Mouse (Mus musculus) Muller cell, postnatal 12 days (primary cell): ENCODE results near the gene Sumo1.
A peak's percentile ranks its signal among the peaks of the same experiment; 100 is the strongest.
"Not testable (repeated sequence)": the region's sequence is repeated elsewhere in the genome, so short reads cannot be mapped to it uniquely, and the experiment has no call there.

Experiments used
- DNase-seq: peaks from one replicate; pipeline ENCODE4 v3.0.0-alpha.2; 2015; ENCODE audit errors: inconsistent ontology term

Gene Sumo1

GRCm38 (mm10) chr1:59670641-59671168 is at the start of gene Sumo1:
Gene Sumo1, minus strand, starts transcription at chr1:59670834.
- peak; percentile 82 for DNase-seq

DNA sequence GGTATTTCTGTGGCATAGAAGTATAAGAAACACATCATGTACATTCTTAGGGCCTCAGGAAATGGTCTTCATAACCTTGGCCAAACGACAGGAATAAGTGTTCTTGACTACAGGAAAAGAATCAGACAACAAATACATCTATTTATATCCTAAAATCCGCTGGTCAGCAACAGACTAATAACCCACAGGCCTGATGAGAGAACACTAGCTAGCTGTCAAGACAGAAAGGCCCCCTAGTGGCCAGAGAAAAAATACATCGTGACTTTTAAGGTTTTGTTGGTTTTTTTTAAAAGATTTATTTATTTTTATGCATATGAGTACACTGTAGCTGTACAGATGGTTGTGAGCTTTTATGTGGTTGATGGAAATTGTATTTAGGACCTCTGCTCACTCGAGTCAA is 49.3 kb upstream of the Sumo1 start:
- DNase-seq: peak; percentile 19

- DNase-seq: no peak
Measured at GRCm38 (mm10) chr1:59701766-59702165, 31.1 kb upstream of the Sumo1 start.

DNA sequence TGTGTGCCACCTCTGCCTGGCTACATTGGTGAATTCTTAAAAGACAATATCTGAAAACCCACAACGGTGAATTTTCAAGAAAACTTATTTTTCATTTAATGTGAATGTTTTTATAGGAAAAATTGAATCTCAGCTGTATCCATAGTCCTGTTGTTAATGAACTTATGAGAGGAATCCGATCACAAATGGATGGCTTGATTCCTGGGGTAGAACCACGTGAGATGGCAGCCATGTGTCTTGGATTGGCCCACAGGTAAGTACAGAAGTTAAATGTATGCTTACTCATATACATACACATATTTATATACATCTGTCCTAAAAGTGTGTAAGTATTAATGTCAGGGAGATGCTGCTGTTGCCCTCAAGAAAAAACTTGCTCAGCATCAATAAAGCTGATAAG is 27.6 kb upstream of the Sumo1 start:
- DNase-seq: no peak

- no peak for DNase-seq
Measured at GRCm38 (mm10) chr1:59697751-59698150, 27.1 kb upstream of the Sumo1 start.

DNA sequence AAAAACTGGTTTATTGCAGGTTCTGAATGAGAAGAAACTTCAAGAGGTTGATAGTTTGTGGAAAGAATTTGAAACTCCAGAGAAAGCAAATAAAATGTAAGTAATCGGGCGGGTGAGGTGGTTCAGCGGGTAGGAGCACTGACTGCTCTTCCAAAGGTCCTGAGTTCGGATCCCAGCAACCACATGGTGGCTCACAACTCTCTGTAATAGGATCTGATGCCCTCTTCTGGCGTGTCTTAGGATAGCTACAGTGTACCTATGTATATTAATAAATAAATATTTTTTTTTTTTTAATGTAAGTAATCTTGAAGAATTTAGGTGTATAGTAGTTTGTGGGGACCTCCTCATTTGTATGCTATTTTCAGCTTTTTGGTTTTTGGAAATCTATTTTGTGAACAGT is 19.8 kb upstream of the Sumo1 start:
- DNase-seq: no peak

DNA sequence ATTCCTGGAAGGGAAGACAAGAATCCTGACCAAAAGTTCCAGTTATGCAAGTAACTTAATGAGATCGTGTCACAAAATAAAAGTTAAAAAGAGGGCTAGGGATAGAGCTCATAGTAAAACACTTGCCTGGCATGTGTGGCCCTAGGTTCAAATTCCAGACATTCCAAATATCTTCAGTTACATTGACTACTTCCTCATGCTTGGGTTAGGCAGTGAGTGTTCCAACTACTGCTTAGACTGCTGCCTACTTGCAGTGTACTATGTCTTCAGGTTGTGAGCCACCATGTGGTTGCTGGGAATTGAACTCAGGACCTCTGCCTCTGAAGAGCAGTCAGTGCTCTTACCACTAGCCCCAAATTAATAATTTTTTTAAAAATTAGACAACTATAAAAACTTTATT is 16.9 kb upstream of the Sumo1 start:
- peak; percentile 77 for DNase-seq

- peak; percentile 93 for DNase-seq
Measured at GRCm38 (mm10) chr1:59684819-59685755, 14.5 kb upstream of the Sumo1 start, which contains the start of gene Nop58. Gene Nop58, plus strand, starts transcription at chr1:59684971.

DNA sequence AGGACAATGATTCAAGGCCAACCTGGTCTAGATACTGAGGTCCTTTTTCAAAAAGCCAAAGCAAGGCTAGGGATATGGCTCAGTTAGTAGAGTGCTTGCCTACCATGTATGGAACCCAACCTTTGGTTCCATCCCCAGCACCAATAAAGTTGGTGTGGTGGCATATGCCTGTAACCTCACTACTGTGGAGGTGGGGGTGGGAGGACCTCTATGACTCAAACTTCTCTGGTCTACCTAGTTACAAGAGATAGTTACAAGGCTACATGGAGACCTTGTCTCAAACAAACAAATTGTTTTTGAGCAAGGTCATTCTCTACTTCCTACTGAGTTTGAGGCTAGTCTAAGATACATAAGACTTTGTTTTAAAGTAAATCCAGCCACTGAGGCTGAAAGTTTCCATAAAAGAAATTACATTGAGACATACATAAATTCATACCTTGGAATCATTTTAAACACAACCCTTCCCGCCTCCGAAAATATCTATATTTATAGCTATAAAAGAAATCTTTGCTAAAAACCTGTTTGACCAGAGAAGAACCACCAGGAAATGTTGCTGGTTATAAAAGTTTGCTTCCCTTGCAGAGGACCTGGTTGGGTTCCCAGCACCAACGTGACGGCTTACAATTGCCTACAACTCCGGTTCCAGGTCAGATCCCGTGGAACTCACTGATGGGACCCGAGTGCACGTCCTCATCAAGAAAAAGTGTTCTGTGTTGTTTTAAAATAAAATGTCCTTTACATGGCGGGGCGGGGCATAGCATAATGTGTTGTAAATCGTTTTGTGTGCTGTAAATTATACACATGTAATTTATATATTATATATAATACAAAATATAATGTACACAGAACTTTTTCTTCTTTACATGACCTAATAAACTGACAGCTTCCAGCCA is 13.5 kb upstream of the Sumo1 start:
- DNase-seq: no peak

DNA sequence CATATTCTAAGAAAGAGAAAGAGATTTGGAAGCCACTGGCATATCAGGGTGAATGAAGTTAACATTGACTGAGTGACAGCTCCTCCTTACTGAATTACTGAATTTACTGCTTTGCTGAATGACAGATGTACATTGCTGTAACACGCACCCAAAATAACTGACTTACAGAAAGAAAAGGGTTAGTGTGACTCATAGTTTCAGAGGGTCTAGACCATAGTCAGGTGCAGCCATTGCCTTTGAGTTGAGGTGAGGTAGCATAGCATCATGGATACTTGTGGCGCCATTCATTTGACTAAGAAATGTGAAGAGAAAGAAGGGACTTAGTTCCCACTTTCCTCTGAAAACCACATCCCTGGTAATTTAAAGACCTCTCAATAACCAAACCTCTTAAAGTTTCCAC is 3.0 kb upstream of the Sumo1 start:
- no peak for DNase-seq

DNA sequence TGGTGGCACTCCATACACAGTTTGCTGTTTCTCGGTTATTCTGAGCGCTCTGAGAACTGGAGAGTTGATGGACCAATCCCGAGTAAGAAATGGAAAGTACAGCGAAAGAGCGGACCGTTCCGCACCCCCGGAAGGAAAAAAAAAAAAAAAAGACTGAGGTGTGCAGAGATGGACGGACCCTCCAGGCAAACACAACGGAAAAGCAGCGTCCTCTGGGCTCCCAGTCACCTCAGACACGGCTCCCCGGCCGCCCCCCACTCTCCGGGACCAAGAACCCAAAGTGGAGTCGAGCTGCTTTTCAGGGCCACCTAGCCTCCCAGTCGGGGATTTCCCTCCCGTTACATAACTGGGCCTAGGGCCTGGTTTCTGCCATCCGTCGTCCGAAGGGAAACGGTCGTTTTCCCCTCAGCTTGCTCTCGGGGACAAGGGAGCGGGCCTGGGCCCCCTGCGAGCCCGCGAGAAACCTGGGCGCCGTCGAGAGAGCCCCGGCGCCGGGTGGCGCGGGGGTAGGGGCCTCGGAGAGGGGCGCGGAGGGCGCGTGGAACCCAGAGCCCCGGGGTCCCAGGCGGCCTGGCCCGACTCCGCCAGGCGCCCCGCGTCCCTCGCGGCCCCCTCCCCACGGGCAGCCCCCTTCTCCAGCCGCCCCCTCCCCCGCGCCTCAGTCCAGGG is 538 bp downstream of the Sumo1 start:
- peak; percentile 58 for DNase-seq

DNA sequence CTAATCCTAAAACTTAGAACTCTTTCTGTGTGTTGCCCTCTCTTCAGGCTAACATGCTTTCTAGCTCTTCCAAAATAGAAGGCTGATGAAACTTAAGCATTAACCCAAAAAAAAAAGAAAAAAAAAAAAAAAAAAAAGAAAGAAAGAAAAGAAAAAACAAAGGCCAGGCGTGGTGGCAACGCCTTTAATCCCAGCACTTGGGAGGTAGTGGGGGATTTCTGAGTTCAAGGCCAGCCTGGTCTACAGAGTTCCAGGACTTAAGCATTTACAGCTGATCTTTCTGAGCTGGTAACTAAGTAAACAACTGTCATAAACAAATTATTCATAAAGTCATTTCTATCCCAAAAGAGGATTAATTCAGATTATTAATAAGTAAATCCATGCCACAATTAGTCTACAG is 1.8 kb downstream of the Sumo1 start:
- DNase-seq: no peak

GRCm38 (mm10) chr1:59663456-59664135 is 7.0 kb downstream of the Sumo1 start:
- DNase-seq: no peak

GRCm38 (mm10) chr1:59656244-59657171 is 14.1 kb downstream of the Sumo1 start:
- no peak for DNase-seq

- DNase-seq: no peak
Measured at GRCm38 (mm10) chr1:59653243-59653911, 17.3 kb downstream of the Sumo1 start.

DNA sequence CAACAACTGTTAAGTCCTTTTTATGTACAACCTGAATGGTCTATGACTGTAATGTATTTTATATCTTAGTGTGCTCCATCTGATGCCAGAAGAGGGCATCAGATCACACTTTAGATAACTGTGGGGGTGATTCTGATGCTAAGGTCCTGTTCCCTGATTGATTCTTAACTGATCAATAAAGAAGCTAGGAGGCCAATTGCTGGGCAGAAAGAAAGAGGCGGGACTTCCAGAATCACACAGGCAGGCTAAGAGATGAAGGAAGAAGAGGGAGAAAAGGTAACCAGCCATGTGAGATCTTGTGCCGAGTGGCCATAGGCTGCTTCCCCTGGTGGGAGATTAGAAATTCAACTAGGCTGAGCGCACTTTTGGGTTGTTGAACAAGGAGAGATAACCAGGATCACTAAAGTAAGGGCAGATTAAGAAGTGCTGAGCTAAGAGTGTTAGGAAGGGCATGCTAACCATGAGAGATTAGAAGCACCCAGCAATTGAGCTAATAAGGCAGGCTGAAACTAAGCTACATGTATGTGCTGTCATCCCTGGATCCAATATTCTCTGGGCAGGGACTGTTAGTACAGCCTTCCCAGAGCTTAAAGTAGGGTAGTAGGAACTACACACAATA is 19.3 kb downstream of the Sumo1 start:
- DNase-seq: no peak

- not testable (repeated sequence) for DNase-seq
Measured at GRCm38 (mm10) chr1:59646502-59646901, 24.1 kb downstream of the Sumo1 start.

DNA sequence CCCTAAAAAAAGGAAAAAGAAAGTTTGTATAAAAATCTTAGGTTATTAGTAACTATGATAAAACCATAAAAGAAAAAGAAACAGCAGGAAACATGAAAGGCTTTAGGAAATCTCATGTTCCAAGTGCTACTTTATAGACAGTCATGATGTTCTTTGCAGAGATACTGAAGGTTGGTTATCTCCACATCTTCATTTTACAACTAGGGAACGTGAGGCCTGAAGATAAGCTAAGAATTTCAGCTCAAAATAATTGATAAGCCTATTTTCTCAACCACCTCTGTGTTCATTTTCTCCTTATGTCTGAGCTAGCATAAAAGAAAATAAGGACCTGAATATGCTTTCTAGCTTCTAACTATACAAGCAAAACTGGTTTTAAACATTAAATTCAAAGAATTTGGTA is 28.1 kb downstream of the Sumo1 start:
- DNase-seq: no peak

DNA sequence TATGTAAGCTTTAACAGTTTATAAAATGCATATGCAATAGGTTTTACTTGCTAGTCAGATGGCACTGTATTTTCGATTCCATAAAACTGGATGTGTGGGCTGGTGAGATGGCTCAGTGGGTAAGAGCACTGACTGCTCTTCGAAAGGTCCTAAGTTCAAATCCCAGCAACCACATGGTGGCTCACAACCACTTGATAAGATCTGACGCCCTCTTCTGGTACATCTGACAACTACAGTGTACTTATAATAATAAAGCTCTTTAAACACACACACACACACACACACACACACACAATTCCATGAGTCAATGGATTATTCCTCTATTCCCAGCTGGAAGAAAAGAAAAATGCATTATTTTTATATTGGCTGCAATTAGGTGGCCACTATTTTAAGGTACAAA is 32.3 kb downstream of the Sumo1 start:
- DNase-seq: no peak
